Mouse (Mus musculus): ENCODE measurements around the gene Cpox.

GRCm38 (mm10) chr16:58676633-58677032, 6.5 kb downstream of the Cpox start:
- no peak for TF ChIP-seq CTCF (IDR thresholded peaks at IDR 0.05; ENCODE audit: low read depth)
- TF ChIP-seq EP300 (IDR thresholded peaks at IDR 0.05; ENCODE audit: low read depth) = peak; percentile 68; the same call in 1 of the 2 replicates
